Mouse (Mus musculus) hindbrain, embryonic 11.5 days (tissue): ENCODE measurements around the gene Myo16. TPM values are rescaled to one million over a fixed set of nuclear protein-coding genes. Genes with fewer than 3 reads are reported as not detected.

Source experiments
- ATAC-seq: fragments of 200-750 bp; cut with Nextera tagmentation; 2 replicates; pipeline ENCODE4 v1.8.0; 2017; ENCODE audit warnings: mild to moderate bottlenecking, moderate TSS enrichment, moderate library complexity; ENCODE audit not compliant: low FRiP score
- DNase-seq: peaks from one replicate; pipeline ENCODE4 v3.0.0-alpha.2; 2015; ENCODE audit warnings: low spot score
- H3K27ac ChIP-seq: fragments of 300-500 bp; sonication (generic); 2 replicates; pipeline ENCODE4 v1.5.1; 2014; ENCODE audit warnings: mild to moderate bottlenecking, low read depth, low read length
- H3K27me3 ChIP-seq: fragments of 300-500 bp; sonication (generic); 2 replicates; pipeline ENCODE4 v1.6.1; 2014; ENCODE audit warnings: mild to moderate bottlenecking, low read length, moderate library complexity, mixed read lengths; ENCODE audit not compliant: control insufficient read depth, insufficient read depth
- H3K36me3 ChIP-seq: fragments of 300-500 bp; sonication (generic); 2 replicates; pipeline ENCODE4 v1.6.1; 2014; ENCODE audit warnings: mild to moderate bottlenecking, low read length, moderate library complexity, mixed read lengths; ENCODE audit not compliant: control insufficient read depth, insufficient read depth
- H3K4me1 ChIP-seq: fragments of 300-500 bp; sonication (generic); replicated peaks from 2 replicates; pipeline ENCODE4 v1.6.1; 2014; ENCODE audit warnings: low read length, mixed read lengths; ENCODE audit not compliant: control insufficient read depth, insufficient read depth
- H3K4me2 ChIP-seq: fragments of 300-500 bp; sonication (generic); replicated peaks from 2 replicates; pipeline ENCODE4 v1.6.1; 2014; ENCODE audit warnings: mild to moderate bottlenecking, low read depth, low read length
- H3K4me3 ChIP-seq: fragments of 300-500 bp; sonication (generic); 2 replicates; pipeline ENCODE4 v1.5.1; 2014; ENCODE audit warnings: low read depth, low read length
- H3K9ac ChIP-seq: fragments of 300-500 bp; sonication (generic); 2 replicates; pipeline ENCODE4 v1.6.1; 2014; ENCODE audit warnings: low read depth, low read length
- H3K9me3 ChIP-seq: fragments of 300-500 bp; sonication (generic); 2 replicates; pipeline ENCODE4 v1.6.1; 2016; ENCODE audit warnings: low read length; ENCODE audit not compliant: control insufficient read depth
- WGBS: fragments of 180-500 bp; shearing (Covaris S2); extraction: QIAGEN DNeasy Blood & Tissue Kit; methylation state at CpG from one replicate; pipeline ENCODE4 v1.1.7; 2014; 5-methylcytosine and 5-hydroxymethylcytosine counted together
- polyA plus RNA-seq: library from polyadenylated mRNA; unstranded; fragments of >200 nt; fragmentation: Nextera tagmentation; extraction: Ambion mirVana; gene quantifications from 2 replicates; pipeline ENCODE4 v1.2.1, GENCODE M21; 2014

The Myo16 gene
- polyA plus RNA-seq, 1 experiment from 2014 or later = 5.5 TPM

- peak overlapping the region; percentile 19 for H3K27ac ChIP-seq
- H3K36me3 ChIP-seq = no peaks in the 10 kb centered on the region
- WGBS = 38% methylated on average over 9 of the region's 9 CpGs
- DNase-seq (peak; percentile 54), ATAC-seq (peak; percentile 81)
- H3K4me3 ChIP-seq = no peak overlapping the region
- H3K9ac ChIP-seq = no peak overlapping the region
- H3K4me2 ChIP-seq = no peak overlapping the region
- no peaks in the 10 kb centered on the region for H3K4me1 ChIP-seq
- no peaks in the 10 kb centered on the region for H3K27me3 ChIP-seq
- H3K9me3 ChIP-seq = no peaks in the 10 kb centered on the region
These were observed 19.5 kb downstream of the Myo16 start for GRCm38 (mm10) chr8:10173033-10173747.

DNA sequence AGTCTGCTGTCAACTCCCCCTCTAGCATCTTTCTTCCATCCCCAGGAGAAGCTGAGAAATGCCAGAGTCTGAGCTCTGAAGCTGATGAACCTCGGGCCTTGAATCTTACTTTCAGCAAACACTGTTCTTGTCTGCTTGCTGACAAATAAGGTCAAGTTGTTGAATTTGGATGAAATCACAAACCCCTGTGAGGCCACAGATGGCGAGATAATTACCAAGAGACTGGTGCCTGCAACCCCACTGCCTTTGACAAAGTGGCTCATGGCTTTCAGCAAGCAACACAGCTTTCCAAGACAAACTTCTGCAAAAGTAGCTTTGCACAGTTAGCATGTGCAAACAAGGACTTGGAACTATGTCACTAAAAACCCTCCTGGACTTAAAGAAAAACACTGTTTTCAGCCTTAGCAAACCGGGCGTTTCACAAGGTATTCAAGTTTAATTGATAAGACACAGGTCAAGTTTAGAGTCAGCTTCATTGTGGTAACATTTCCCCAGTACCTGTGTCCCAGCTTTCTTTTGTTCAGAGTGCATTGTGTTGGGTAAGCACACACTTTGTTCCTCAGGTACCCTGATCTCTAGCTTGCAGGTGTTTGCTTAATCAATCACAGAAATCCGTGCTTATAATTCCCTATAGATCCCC, 20.6 kb downstream of the Myo16 start:
- Histone ChIP-seq H3K9ac (no peak overlapping the region), H3K27me3 (no peaks in the 10 kb centered on the region), H3K36me3 (no peaks in the 10 kb centered on the region), H3K4me1 (no peaks in the 10 kb centered on the region), H3K9me3 (no peaks in the 10 kb centered on the region), H3K4me2 (no peak overlapping the region), H3K4me3 (no peak overlapping the region), H3K27ac (peak overlapping the region; percentile 19; the same call in 1 of the 2 replicates)
- ATAC-seq = no peak
- 62% methylated on average over 5 of the region's 5 CpGs for WGBS
- no peak for DNase-seq

DNA sequence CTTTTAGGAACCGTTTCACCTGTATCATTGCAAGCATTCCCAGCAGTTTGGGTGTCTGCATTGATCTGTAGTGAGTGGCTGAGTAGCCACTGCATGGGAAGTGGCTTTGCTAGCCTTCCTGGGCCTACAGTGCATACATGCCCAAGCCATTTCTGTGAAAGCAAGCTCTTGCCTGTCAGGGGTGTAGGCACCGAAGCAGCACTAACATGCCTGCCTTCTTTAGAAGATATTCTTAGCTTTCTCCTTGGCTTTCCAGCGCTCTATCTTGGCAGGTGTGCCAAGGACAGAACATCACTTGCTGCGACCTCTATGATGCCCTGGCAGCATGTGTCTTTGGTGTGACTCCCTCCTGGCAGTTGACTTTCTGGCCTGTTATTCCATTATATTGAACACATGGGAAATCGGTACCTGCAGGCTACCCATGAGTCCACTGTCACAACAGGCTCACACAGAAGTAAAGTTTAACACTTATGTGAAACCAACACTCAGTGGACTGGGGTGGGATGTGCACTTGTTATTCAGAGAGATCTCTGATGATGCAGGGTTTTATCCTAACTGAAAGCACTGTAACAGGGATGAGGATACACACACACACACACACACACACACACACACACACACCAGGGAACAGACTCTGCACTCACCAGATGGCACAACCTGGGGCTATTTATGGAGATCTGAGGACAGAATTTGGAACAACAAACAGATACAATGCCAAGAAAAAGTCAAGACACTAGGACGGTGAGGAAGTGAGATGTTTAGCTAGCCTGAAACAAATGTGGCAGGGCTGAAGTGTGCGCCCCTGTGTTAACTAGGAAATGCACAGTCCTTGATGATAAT, 21.4 kb downstream of the Myo16 start:
- Histone ChIP-seq H3K4me1 (no peaks in the 10 kb centered on the region), H3K9ac (no peak overlapping the region), H3K36me3 (no peaks in the 10 kb centered on the region), H3K4me2 (no peak overlapping the region), H3K27ac (no peak overlapping the region), H3K9me3 (no peaks in the 10 kb centered on the region), H3K4me3 (no peak overlapping the region), H3K27me3 (no peaks in the 10 kb centered on the region)
- ATAC-seq (no peak), DNase-seq (no peak)
- WGBS = 84% methylated on average over 7 of the region's 7 CpGs

- ATAC-seq (no peak), DNase-seq (no peak)
- H3K4me3 ChIP-seq = no peak overlapping the region
- no peaks in the 10 kb centered on the region for H3K36me3 ChIP-seq
- no peak overlapping the region for H3K4me2 ChIP-seq
- no peak overlapping the region for H3K27ac ChIP-seq
- 79% methylated on average over 4 of the region's 4 CpGs for WGBS
- H3K4me1 ChIP-seq = no peaks in the 10 kb centered on the region
- H3K9ac ChIP-seq = no peak overlapping the region
- no peaks in the 10 kb centered on the region for H3K27me3 ChIP-seq
- no peaks in the 10 kb centered on the region for H3K9me3 ChIP-seq
These were observed 22.3 kb downstream of the Myo16 start for GRCm38 (mm10) chr8:10175976-10176375.

- ATAC-seq = no peak
- Histone ChIP-seq H3K4me1 (no peaks in the 10 kb centered on the region), H3K27ac (no peak overlapping the region)
These were observed 23.4 kb downstream of the Myo16 start for GRCm38 (mm10) chr8:10177131-10177530.

DNA sequence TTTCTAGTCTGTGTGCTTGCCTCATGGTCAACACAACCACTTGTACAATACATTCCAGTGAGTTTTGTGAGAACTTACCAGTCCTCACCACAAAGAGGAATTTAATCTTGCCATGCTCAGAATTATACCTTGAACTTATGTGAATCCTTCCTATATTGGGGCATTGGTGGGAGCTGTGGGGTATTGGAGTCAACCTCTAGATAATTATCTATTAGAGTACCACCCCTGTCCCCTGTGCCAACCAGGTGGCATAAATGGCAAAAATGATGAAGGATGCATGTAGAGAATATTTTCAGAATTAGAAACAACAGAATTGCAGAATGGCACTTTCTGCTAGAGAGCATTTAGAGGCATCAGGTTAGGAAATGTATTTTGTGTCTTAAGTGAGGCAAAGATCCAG, 25.3 kb downstream of the Myo16 start:
- H3K4me3 ChIP-seq = no peak overlapping the region
- no peaks in the 10 kb centered on the region for H3K27me3 ChIP-seq
- H3K36me3 ChIP-seq = no peaks in the 10 kb centered on the region
- ATAC-seq = no peak
- H3K4me2 ChIP-seq = no peak overlapping the region
- no peaks in the 10 kb centered on the region for H3K9me3 ChIP-seq
- H3K9ac ChIP-seq = no peak overlapping the region
- H3K27ac ChIP-seq = no peak overlapping the region
- no peak for DNase-seq
- H3K4me1 ChIP-seq = no peaks in the 10 kb centered on the region

More at GRCm38 (mm10) chr8:10177131-10177530, 23.4 kb downstream of the Myo16 start:
- Histone ChIP-seq H3K4me2 (no peak overlapping the region), H3K36me3 (no peaks in the 10 kb centered on the region), H3K9ac (no peak overlapping the region), H3K9me3 (no peaks in the 10 kb centered on the region), H3K4me3 (no peak overlapping the region), H3K27me3 (no peaks in the 10 kb centered on the region)
- DNase-seq = no peak
- WGBS = 68% methylated on average over 4 of the region's 4 CpGs

GRCm38 (mm10) chr8:10190607-10191006, 36.9 kb downstream of the Myo16 start:
- no peak overlapping the region for H3K4me2 ChIP-seq
- no peaks in the 10 kb centered on the region for H3K4me1 ChIP-seq
- H3K9ac ChIP-seq = no peak overlapping the region
- ATAC-seq (no peak), DNase-seq (no peak)
- no peaks in the 10 kb centered on the region for H3K36me3 ChIP-seq
- H3K27ac ChIP-seq = no peak overlapping the region
- no peak overlapping the region for H3K4me3 ChIP-seq
- H3K9me3 ChIP-seq = no peaks in the 10 kb centered on the region; the same call in 1 of the 2 replicates
- 84% methylated on average over 6 of the region's 6 CpGs for WGBS
- no peaks in the 10 kb centered on the region for H3K27me3 ChIP-seq

DNA sequence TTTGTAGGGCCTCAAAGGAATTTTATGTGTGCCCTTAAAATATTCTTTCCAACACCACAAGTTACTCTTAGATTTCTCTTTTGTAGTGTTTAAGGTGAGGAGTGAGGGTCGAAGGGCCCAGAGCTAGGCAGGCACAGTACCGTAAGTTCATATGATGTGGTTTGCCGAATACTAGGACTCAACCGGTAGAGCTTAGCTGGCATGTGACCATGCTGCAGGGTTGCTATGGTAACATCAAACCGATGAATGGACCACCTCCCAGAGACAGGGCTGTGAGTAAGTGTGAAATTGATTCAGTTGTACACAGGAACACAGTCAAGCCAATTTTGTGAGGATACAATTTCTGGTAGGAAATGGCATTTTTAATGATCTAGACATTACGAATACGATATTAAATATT, 44.5 kb downstream of the Myo16 start:
- DNase-seq = peak; percentile 64
- 53% methylated on average over 7 of the region's 7 CpGs for WGBS
- ATAC-seq = peak; percentile 86

More for the DNA sequence above, 44.5 kb downstream of the Myo16 start:
- no peak overlapping the region for H3K9ac ChIP-seq
- H3K36me3 ChIP-seq = no peaks in the 10 kb centered on the region
- H3K4me1 ChIP-seq = no peaks in the 10 kb centered on the region
- peaks cover 4% of the 10 kb centered on the region; the same call in 1 of the 2 replicates for H3K27me3 ChIP-seq
- no peak overlapping the region for H3K4me2 ChIP-seq
- H3K9me3 ChIP-seq = no peaks in the 10 kb centered on the region
- H3K4me3 ChIP-seq = no peak overlapping the region
- H3K27ac ChIP-seq = no peak overlapping the region
